Mouse (Mus musculus) B cell, adult 62 days (primary cell): ENCODE results near the gene Cep57. TPM values are rescaled to one million over a fixed set of nuclear protein-coding genes. Genes with fewer than 3 reads are reported as not detected.

Source experiments
- total RNA-seq: library from RNA; stranded (reverse); gene quantifications from 4 replicates; pipeline ENCODE4 v1.2.4, GENCODE M21; 2023

Gene Cep57
- total RNA-seq: 69.4 to 83.1 TPM (median 79.8 TPM) in 4 replicates

GRCm38 (mm10) chr9:13826832-13827405 is at the start of gene Cep57:
TSS of gene Cep57 (minus strand) at chr9:13827107.

DNA sequence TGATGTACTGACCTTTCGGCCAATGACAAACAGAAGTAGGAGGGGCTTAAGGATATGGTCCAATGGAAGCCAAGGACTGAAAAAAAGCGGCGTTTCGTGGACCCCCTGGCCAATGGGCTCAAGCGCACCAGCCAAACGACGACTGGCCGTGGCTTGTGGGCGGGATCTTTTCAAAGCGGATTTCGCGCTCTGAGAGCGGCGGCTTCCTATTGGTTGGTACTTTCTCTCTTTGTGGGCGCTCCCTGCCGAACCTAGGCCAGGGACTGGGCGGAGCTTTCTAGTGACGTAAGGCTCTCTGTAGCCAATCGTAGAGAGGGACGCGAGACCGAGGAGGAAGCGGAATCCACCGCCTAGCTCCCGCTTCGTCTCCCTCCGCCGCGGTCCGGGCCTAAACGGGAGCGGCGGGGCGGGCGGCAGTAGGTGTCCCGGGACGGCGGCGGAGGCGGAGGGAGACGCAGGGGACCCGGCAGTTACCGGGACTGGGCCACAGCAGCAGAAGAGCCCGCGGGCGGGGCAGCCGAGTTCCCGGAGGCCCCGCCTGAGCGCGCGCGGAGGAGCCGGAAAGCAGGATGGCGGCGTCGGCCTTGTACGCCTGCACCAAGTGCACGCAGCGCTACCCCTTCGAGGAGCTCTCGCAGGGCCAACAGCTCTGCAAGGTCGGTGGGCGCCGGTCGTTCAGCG is 639 bp upstream of the Cep57 start, which contains the start of gene Fam76b:
Gene Fam76b, plus strand, starts transcription at position 311 of the 681 bp plus-strand sequence.

Other genes starting within 250 kb of the Cep57 start
- gene Mtmr2, start 78.7 kb downstream of the Cep57 start, total RNA-seq: 59.2 to 66.0 TPM (median 61.8 TPM) in 4 replicates
- gene Fam76b, start 609 bp upstream of the Cep57 start, total RNA-seq: 80.4 to 85.4 TPM (median 84.4 TPM) in 4 replicates